Mouse (Mus musculus) olfactory bulb, adult 2 months (tissue): Measurements from ENCODE around the gene BC107364.

ENCODE experiments used
- CTCF ChIP-seq: fragments of 200-500 bp; IDR thresholded peaks from 2 replicates; pipeline ENCODE4 v1.5.1; 2012; ENCODE audit warnings: low read depth, mild to moderate bottlenecking, low read length, moderate library complexity; ENCODE audit not compliant: insufficient read depth
- POLR2A ChIP-seq: fragments of 200-500 bp; IDR thresholded peaks from 2 replicates; pipeline ENCODE4 v1.6.1; 2012; ENCODE audit warnings: mild to moderate bottlenecking, low read depth, low read length, moderate library complexity; ENCODE audit not compliant: insufficient read depth

DNA sequence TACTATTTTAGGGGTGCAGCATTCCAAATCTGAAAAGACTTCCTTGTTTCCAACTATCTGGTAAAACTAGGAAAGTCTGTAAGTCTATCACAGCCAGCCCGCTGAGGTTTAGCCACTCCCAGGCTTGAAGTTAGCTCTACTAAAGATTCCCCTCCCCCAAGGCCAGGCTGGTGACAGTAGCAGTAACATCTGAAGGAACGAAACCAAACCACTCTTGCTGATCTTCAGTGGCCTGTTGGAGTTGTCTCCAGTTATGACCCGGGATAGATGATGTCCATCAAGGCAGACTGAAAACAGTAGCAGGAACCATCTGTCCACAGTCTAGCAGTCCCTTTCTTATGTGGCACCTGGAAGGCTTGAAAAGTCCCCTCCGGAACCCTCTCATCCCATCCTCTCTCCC is 24.8 kb downstream of the BC107364 start:
- TF ChIP-seq CTCF (no peak), POLR2A (no peak)
